Mouse (Mus musculus): ENCODE results near the gene Cbfa2t3.
A peak's percentile ranks its signal among the peaks of the same experiment; 100 is the strongest.

Cbfa2t3 gene

GRCm38 (mm10) chr8:122686879-122687278 lies 12.0 kb downstream of the Cbfa2t3 start:
- DNase-seq (ENCODE audit: low spot score in 2 of 2), result no peak

GRCm38 (mm10) chr8:122685097-122685861 lies 13.6 kb downstream of the Cbfa2t3 start:
- no peak for DNase-seq (ENCODE audit: low spot score in 2 of 2)

GRCm38 (mm10) chr8:122682820-122683219 lies 16.1 kb downstream of the Cbfa2t3 start:
- no peak for DNase-seq (ENCODE audit: low spot score in 2 of 2)

GRCm38 (mm10) chr8:122680171-122680570 lies 18.7 kb downstream of the Cbfa2t3 start:
- DNase-seq (ENCODE audit: low spot score in 2 of 2), result no peak

GRCm38 (mm10) chr8:122679325-122679920 lies 19.5 kb downstream of the Cbfa2t3 start:
- DNase-seq (ENCODE audit: low spot score in 2 of 2), result no peak

DNA sequence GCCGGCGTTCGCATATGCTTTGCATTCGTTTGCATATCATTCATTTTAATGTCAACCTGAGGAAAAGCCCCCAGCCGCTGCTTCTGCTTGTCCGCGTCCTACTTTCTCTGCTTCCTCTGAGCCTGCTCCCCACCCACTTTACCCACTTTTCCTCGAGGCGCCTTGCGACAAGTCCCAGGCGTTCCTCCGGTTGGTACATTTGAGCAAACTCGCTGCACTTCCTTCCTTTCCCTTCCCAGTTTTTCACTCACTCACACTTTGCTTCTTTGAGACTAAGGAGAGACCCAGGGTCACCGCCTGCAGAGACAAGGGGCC lies 20.1 kb downstream of the Cbfa2t3 start:
- no peak for DNase-seq (ENCODE audit: low spot score in 2 of 2)

GRCm38 (mm10) chr8:122678061-122678895 lies 20.6 kb downstream of the Cbfa2t3 start:
- peak; percentile 37 to 71 for DNase-seq (ENCODE audit: low spot score in 2 of 2)

GRCm38 (mm10) chr8:122677481-122678021 lies 21.4 kb downstream of the Cbfa2t3 start:
- DNase-seq (ENCODE audit: low spot score in 2 of 2), result peak in 1 of 2 experiments; percentile 48

GRCm38 (mm10) chr8:122676621-122677480 lies 22.1 kb downstream of the Cbfa2t3 start:
- DNase-seq (ENCODE audit: low spot score in 2 of 2), result peak in 1 of 2 experiments; percentile 24

GRCm38 (mm10) chr8:122675596-122676420 lies 23.1 kb downstream of the Cbfa2t3 start:
- no peak for DNase-seq (ENCODE audit: low spot score in 2 of 2)

DNA sequence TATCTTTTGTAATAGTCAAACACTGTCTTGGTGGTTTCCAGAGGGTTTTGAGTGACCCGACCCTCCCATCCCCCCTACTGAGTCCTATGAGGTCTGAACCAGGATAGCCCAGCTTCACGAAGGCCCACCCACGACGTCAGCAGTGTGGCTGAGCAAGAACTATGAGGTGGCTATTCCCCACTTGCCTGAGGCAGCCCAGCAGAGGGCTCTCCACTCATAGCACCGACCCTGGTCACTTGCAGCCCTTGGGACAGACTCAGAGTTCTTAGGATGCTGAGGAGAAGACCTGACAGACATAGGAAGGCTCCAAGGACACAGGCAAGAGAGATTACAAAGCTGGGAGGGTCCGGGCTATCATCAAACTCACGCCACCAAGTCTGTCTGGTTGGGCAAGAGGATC lies 23.9 kb downstream of the Cbfa2t3 start:
- DNase-seq (ENCODE audit: low spot score in 2 of 2), result no peak

DNA sequence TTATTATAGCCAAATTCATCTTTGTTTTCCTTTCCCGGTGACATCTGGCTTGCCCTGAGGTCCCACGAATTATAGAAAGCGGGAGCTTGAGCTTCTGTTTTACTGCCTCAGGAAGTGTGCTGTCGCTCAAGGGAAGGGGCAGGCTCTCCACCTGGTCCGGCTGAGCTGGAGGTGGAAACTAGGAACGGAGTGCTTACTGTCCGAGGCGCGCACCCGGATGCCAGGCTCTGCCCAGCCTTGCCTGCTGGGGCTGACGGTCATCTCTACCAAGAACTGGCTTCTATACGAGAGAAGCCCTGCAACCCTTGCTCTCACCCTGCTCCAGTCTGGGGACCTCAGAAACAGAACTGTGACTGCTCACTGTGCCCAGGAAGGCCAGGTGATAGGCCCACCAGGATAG lies 24.9 kb downstream of the Cbfa2t3 start:
- no peak for DNase-seq (ENCODE audit: low spot score in 2 of 2)

GRCm38 (mm10) chr8:122671894-122672293 lies 27.0 kb downstream of the Cbfa2t3 start:
- DNase-seq (ENCODE audit: low spot score in 2 of 2), result no peak

DNA sequence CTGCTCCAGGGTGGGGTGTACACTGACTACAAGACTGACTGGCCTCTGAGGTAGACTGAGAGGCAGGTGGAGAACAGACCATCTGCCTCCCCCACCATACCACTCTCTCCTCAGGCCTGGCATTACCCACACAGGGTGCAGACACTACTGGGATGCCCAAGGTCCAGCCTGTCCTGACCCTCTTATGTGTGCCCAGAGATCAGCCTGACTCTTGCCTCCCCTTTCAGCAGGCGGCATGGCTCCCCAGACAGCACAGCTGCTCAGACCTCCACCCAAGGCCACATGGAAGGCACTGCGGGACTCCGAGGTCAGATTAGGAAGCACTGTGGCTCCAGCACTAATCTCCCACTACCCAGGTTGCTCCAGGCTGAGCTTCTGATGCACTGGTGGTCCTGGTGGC lies 28.2 kb downstream of the Cbfa2t3 start:
- no peak for DNase-seq (ENCODE audit: low spot score in 2 of 2)

DNA sequence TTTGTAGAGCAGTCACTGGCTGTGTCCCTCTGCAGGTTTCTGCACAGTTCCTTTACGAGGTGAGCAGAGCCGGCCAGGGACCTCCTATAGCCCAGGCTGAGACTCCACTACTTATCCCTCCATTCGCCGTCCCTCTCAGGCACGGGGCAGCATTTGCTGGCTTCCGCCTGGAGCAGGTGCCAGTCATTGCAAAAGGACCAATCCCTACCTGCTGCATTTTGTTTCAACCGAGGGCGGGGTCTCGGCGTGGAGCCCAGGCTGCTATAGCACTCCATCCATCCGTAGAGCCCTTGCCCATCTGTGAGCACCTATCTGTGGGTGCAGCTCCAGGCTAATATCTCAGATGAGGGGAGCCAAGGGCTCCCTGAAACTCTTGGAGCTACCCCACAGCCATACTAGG lies 28.9 kb downstream of the Cbfa2t3 start:
- DNase-seq (ENCODE audit: low spot score in 2 of 2), result no peak

DNA sequence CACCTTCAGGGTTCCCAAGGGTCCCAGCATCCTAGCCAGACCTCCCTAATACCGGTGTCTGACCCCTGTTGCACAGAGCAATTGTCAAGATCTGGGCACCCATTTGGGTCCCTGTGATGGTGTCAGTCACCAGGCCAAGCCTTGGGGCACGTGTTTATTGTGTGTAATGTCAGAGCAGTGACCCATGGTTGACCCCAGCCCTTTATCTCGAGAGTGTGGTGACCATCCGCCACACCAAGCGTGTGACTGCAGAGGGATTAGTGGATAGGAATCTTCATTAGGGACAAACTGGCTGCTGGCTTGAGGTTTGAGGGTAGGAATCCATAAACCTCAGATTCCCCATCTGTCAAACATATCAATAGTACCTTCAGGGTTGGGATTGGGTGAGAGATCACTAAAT lies 29.5 kb downstream of the Cbfa2t3 start:
- DNase-seq (ENCODE audit: low spot score in 2 of 2), result no peak

DNA sequence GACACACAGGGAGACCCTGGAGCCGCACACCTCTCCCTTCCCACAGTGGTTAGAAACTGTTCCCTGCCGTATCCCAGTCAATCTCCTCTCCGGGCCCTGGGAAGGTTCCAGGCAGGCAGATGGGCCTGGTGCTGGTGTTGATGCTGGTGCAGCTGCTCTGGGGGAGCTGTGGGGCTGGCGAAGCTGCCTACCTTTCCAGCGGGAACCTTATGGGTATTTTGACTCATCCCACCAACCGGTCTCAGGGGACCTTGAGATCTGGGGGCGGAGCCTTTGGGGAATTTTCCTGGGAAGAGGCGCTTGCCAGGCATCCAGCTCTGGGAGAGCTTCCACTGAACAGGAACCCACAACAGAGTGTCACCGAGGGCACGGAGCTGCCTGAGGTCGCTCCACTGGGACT lies 31.1 kb downstream of the Cbfa2t3 start:
- DNase-seq (ENCODE audit: low spot score in 2 of 2), result no peak

- DNase-seq (ENCODE audit: low spot score in 2 of 2), result no peak
Observed at GRCm38 (mm10) chr8:122666827-122667226, 32.1 kb downstream of the Cbfa2t3 start.

DNA sequence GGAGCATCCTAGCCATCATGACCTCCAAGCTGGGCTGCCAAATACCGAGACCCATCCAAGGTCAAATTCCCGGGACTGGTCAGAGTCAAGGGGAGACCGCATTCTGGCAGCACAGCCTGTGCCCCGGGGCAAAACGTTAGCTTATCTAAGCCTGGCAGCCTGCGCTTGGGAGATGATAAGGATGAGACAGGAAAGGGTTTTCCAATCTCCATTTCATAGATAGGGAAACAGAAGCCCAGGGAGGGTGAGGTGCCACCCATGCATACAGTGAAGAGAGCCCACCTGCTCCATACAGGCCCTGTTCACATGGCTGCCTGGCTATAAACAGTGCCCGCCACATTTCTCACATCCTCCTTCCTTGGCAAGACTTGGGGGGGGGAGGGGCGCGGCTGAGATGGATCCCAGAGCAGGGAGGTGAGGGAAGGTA lies 32.6 kb downstream of the Cbfa2t3 start:
- no peak for DNase-seq (ENCODE audit: low spot score in 2 of 2)

DNA sequence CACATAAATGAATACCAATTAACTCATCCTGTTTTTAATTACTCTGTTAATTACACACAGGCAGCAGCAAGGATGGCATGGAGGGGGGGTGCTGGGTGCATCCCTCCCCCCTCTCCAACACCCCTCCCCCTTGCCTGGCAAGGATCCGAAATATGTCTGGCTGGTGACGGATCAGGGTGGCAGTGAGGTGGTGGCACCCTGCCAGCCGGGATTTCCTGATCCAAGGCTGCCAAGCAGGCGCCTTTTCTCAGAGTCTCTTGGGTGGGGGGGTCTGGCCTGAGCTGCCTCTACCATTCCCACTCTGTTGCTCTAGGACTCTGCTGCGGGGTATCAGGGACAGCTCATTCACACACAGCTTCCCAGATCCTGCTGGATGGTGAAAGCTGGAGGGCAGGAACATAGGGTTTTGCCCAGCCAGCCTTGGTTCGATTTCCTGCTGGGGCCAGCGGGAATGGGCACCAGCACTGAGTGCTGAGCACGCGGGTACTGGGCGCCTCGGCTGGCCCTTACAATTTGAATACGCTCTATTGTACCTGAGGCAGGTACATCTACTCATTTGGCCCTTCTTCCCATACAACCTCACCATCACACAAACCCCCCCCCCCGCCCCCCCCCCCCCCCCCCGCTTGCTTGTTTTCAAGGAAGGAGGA lies 33.1 kb downstream of the Cbfa2t3 start:
- no peak for DNase-seq (ENCODE audit: low spot score in 2 of 2)

Data from urinary bladder, adult 18-20 months (tissue).